Mouse (Mus musculus): ENCODE data around the gene Kirrel3. TPM values are rescaled to one million over a fixed set of nuclear protein-coding genes. Genes with fewer than 3 reads are reported as not detected.

Gene Kirrel3
- polyA plus RNA-seq, 1 experiment, result 10.9 TPM

DNA sequence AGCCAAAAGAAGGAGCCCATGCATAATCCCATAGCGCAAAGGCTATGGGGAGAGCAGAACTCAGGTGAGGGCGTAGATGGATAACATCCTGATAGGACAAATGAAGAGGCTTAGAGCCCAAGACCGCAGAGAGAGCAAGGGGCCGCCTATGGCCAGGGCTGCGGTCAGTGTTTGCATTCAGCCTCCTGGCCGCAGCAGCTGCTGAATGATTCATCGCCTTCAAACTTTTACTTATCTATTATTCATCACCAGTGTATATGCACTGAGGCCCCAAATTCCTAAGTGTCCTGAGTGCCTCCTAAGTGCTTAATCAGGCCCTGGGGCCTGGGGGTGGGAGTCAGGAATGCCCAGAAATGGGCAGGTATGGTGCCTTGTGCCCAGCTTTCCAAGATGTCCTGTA is 457.3 kb downstream of the Kirrel3 start:
- DNase-seq (ENCODE audit: low read depth), result no peak

DNA sequence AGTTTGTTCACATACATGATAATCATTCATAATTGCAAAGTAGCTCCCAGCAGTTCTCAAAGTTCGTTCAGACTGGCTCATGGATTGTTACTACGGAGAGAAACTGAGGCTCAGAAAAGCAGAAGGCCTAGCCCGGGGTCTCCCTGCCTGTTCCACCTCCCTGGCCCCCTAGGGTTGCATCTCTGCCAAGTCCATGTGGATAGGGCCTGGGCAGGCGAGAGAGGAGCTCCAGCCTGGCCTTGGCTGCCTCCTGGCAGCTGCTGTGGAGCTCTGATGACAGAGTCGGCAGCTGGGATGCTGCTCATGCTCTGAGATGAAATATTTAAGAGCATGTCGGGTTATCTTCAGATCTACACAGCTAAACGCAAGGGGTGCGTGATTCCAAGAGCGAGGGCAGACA is 459.6 kb downstream of the Kirrel3 start:
- DNase-seq (ENCODE audit: low read depth), result no peak

GRCm38 (mm10) chr9:34947258-34947657 is 461.6 kb downstream of the Kirrel3 start:
- DNase-seq (ENCODE audit: low read depth), result no peak

- DNase-seq (ENCODE audit: low read depth), result no peak
Observed at GRCm38 (mm10) chr9:34947717-34948116, 462.0 kb downstream of the Kirrel3 start.

- DNase-seq (ENCODE audit: low read depth), result no peak
Observed at GRCm38 (mm10) chr9:34953420-34953819, 467.7 kb downstream of the Kirrel3 start.

- DNase-seq (ENCODE audit: low read depth), result no peak
Observed at GRCm38 (mm10) chr9:34954212-34954611, 468.5 kb downstream of the Kirrel3 start.

DNA sequence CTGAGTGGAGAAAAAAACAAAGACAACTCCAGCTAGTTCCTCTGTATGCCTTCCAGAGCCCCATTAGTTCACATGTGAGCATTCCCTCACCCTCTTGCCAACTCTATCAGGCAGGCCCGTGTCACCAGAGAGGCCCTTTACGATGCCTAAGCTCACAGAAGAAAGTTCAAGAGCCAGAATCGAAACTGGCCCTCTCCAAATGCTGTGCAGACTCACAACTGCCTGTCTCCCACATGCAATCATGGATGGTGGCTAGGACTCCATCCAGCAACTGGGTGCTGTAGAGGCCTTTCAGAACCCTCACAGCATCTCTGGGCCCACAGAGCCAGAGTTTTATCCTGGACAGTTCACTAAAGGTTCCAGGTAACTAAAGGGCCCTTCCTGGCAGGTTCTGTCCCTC is 470.8 kb downstream of the Kirrel3 start:
- no peak for DNase-seq (ENCODE audit: low read depth)

GRCm38 (mm10) chr9:34957691-34958090 is 472.0 kb downstream of the Kirrel3 start:
- no peak for DNase-seq (ENCODE audit: low read depth)

DNA sequence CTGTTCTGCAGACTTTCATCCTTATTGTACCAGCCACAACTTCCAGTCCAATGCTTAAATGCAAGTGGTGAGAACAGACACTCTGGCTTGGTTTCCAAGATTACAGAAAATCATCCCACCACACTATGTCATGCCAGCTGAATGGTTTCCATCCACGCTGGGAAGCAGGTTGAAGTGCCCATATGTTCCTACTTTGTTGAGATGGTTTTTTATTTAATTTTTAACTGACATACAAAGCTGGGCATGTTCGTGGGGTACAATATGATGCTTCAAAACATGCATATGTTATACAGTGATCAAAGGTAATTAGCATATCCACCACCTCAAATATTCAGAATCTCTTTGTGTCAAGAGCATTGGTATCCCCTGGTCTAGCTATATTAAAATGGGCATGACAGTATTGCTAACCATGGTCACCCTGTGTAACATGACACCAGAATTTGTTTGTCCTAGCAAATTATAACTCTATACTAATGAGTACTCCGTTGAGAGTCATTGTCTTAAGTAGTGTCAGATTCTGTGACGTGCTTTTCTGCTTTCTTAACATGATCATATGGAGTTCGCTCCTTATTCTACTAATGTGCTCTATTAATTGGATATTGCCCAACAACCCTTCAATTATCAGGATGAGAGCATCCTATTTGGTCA is 472.6 kb downstream of the Kirrel3 start:
- no peak for DNase-seq (ENCODE audit: low read depth)

- no peak for DNase-seq (ENCODE audit: low read depth)
Observed at GRCm38 (mm10) chr9:34960736-34961135, 475.0 kb downstream of the Kirrel3 start.

DNA sequence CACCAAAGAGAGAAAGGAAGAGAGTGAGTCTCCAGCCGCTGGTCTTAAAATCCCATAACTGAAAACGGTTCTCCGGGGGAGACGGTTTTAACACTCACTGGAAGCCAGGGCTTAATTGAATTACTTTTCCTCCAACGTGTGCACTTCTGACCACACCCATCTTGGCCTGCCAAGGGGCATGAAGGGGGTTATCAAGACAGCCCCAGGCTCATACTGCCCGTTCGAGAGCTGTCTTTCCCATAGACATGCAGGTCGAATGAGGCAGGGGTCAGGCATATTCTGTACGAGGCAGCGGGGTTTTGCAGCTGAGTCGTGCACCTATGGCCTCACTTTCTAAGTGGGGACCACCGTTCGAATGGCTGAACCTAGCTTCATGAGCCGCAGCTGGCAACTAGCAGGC is 475.5 kb downstream of the Kirrel3 start:
- no peak for DNase-seq (ENCODE audit: low read depth)

DNA sequence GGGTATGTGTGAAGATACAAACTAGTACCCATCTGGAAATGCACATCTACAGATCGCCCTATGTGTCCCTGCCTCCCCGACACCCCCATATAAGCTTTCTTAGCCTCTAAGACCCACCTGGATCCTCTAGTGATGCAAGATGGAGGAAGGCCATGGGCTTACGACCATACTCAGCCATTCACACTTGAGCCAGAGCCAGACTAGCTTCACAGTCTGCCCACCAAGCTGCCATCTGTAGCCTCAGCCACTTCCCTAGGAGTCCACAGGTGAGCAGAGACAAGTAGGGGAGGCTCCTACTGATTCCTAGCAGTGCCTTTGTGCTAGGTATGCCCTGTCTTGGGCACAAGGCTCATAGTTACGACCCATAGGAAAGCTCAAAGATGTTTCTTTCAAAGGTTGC is 476.6 kb downstream of the Kirrel3 start:
- no peak for DNase-seq (ENCODE audit: low read depth)

- no peak for DNase-seq (ENCODE audit: low read depth)
Observed at GRCm38 (mm10) chr9:34963593-34963992, 477.9 kb downstream of the Kirrel3 start.

- no peak for DNase-seq (ENCODE audit: low read depth)
Observed at GRCm38 (mm10) chr9:34964172-34965040, 478.7 kb downstream of the Kirrel3 start.

DNA sequence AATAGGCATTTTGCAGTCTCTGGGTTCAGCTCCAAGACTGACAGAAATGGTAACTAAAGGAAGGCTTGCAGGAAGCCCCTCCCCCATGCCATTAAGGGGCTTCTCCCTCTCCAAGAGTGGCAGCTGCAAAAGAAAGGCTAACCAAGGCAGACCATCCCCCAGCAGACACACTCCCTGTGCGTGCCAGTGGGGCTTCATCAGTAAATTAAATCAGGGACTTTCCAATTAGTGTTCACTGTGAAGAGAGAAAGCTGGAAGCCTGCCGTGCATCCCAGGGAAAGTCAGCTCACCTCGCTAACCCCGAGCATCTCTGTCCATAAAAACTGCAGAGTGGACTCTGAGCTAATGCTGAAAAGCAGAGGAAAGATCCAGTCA is 479.3 kb downstream of the Kirrel3 start:
- no peak for DNase-seq (ENCODE audit: low read depth)

GRCm38 (mm10) chr9:34967772-34968171 is 482.1 kb downstream of the Kirrel3 start:
- no peak for DNase-seq (ENCODE audit: low read depth)

DNA sequence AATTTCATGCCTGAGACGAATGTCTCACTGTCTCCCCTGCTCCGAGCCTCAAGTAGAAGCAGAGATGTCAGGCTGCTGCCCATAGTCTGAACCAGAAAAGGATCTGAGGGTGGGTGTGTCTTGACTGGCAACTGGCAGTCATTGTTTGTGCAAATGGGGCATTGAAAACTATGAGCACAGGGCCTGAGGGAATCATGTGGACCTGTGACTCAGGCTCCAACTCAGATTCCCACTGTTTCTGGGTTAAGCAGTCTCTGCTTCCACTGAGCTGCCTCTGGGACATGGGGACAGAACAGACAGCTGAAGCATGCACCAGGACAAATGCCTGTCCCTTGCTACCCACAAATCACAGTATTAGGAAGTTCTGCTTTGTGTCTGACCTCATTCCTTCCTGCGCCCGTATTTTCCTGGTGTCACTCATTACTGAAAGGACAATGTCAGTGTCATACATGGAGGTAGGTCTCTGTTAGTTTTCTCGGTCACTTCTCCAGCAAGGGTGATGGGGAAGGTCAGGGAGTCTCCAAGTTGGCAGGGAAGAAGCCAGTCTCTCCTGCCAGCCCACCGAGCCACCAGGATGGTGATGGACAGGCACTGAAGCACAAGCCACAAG is 484.3 kb downstream of the Kirrel3 start:
- no peak for DNase-seq (ENCODE audit: low read depth)

GRCm38 (mm10) chr9:34974326-34974725 is 488.6 kb downstream of the Kirrel3 start:
- no peak for DNase-seq (ENCODE audit: low read depth)

DNA sequence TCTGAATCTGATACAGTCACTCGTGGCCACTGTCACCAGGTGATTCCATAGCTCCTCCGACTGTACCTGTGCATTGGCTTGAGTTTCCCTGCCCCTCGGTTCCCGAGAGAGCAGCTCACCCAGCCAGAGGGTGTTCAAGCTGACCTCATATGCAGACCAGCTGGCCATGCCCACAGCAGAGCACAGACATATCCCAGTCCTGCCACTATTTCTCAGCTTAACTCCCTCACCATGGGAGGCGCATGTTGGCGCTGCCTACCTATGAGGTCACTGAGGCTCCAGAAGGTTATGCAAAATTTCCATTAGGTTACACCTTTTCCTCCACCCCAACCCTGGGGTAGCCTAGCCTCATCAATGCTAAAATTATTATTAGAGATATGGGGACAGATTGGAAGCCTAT is 489.6 kb downstream of the Kirrel3 start:
- no peak for DNase-seq (ENCODE audit: low read depth)

DNA sequence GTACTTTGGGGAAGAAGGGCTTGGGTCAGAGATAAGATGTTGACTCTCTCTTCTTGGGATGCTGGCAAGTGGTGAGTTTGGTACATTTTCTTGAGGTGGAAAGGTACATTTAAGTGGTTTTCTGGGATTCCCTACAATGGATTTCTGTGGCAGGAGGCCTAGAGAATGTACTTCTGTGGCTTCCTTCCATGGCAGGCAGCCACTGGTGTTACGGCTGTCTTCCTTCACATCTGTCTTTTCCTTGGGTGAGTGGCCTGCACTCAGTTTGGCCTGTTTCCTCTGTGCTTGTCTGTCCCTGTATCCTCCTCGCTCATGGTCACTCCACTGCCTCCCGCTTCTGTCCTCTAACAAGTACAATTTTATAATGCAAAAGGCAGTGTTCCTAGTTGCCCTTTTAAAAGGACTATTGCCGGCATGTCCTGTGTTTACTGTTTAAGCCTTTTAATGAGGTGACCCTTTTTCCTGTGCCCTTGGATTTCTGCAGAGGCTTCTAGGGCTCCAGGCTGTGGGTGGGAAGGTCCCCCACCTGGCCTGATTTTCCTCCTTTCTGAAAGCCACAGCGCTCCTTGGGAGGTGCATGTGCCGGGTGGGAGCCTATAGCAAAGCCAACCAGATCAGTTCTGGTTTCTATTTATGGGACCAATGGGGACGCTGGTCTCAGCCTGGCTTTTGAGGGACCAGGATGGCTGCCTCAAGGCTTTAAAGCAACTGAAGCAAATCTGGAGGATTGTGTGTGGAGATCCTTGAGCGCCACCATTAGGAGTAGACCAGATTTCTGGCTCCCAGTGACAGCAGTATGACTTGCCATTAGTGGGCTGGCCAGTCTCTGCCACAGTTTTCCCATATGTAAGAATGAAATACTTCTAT is 491.1 kb downstream of the Kirrel3 start:
- no peak for DNase-seq (ENCODE audit: low read depth)

DNA sequence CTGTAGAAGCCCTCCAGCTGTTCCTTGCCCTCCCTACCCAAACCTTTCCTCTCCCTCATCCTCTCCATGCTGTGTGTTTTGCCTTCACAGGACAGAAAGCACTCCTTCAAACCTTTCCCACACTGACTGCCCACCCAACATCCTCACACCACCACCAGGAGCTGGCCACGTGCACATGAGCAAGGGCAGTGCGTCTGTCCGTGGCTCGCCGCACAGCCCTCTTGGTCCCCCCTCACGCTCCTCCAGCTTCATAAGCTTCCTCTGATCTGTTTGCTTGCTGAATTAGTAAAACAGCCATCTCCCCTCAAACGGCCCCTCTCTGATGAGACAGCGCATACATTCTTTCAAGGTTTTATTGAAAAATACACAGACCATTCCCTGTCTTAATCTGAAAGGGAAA is 492.0 kb downstream of the Kirrel3 start:
- DNase-seq (ENCODE audit: low read depth), result no peak

- no peak for DNase-seq (ENCODE audit: low read depth)
Observed at GRCm38 (mm10) chr9:34978229-34978628, 492.5 kb downstream of the Kirrel3 start.

Measured in gonadal fat pad, adult 2 months (tissue).